Mouse (Mus musculus): ENCODE data around the gene Hif1an.
A peak's percentile ranks its signal among the peaks of the same experiment; 100 is the strongest.

Hif1an gene

DNA sequence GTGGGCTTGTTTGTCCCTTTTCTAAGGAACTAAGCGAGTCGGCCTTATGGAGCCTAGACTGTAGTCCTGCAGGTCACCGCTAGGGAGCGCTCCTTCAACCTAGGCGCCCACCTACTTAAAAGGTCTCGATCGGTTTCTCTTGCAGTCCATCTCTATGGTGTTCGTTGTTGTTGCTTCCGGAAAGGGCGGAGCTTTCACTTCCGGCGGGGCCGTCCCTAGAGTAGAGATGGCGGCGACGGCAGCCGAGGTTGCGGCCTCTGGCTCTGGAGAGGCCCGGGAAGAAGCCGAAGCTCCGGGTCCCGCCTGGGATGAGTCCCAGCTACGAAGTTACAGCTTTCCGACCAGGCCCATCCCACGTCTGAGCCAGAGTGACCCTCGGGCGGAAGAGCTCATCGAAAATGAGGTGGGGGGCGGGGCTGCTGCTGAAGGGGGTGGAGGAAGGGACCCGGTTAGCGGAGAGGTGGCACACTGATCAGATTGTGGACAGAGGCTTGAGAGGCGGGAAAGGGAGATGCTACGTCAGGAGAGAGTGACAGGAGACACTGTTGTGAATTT lies at the start of gene Hif1an:
Hif1an (plus strand) TSS at position 199 of the 555 bp plus-strand sequence.
- DNase-seq, result peak; percentile 97

DNA sequence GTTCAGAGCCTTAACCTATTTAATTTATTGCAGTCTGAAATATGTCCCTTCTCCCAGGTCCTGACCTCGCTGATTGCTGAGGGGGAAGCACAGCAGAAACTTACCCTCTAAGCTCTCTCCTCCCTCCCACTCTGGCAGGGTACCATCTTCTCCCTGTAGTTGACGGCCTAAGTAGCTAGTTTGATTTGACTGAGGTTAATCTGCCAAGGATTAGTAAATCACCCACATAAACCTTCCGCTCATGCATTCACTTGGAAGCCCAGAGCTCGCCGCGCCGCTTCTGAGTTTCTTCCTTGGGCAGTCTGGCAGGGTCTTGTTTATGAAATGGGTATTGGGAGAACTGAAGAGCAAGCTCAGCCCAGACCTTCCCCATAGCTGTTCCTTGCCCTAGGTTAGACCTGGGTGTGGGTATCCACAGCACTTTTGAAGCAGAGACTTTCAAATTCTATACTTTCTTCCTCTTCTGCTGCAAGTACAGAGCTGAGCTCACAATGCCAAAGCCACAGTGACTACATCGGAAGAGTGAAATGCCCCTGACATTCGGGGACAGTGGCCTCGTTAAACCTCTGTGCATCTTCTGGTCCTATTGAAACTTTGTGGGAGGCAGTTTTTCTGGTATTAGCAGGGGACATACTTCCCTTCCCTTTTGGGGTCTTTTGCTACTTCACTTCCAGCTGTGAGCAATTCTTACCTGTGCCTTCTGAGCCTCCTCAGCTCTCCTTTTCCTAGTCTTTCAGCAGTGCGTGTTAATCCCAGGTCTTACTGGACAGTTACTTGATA lies 49.4 kb upstream of the Hif1an start:
- no peak for DNase-seq

GRCm38 (mm10) chr19:44513921-44514482 lies 48.6 kb upstream of the Hif1an start:
- DNase-seq, result no peak

GRCm38 (mm10) chr19:44514521-44515451 lies 47.9 kb upstream of the Hif1an start:
- DNase-seq, result no peak

GRCm38 (mm10) chr19:44515769-44516168 lies 46.9 kb upstream of the Hif1an start:
- no peak for DNase-seq

- DNase-seq, result peak; percentile 26
Measured at GRCm38 (mm10) chr19:44517996-44518768, 44.5 kb upstream of the Hif1an start.

DNA sequence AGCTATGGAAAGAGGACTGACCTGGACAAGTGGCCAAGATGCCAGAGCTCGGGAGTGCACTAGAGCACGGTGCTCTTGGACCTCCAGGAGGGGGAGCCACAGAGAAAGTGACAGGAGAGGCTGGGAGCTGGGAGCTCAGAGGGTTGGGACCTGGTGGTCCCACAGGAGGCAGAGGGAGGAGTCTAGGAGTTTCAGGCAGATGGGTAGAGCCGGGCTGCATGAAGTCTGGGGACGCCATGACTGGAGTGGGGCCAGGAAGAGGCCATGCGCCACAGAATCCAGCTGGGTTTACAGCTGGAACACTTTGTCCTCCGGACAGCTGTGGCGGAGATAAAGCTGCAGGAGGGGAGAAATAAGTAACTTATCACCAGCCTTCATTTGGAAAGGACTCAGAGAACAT lies 43.5 kb upstream of the Hif1an start:
- DNase-seq, result peak; percentile 29

- no peak for DNase-seq
Measured at GRCm38 (mm10) chr19:44525551-44526205, 37.0 kb upstream of the Hif1an start.

DNA sequence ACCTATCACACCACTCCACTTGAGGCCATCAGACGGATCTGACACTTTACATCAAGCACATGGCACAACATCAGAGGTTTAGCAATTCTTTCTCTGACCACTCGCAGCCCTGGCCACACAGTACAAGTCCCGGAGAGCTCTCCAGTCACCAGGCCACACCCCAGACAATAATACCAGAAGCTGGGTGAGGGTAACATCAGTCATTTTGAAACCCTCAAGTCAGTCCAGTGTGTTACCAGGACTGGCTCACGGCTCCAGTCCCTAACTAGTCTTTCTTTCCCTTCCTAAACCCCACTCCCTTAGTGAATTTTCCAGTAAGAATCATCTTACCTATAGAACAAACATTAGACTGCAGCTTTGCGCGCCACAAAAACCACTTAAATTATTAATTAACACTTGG lies 32.6 kb upstream of the Hif1an start:
- DNase-seq, result no peak

DNA sequence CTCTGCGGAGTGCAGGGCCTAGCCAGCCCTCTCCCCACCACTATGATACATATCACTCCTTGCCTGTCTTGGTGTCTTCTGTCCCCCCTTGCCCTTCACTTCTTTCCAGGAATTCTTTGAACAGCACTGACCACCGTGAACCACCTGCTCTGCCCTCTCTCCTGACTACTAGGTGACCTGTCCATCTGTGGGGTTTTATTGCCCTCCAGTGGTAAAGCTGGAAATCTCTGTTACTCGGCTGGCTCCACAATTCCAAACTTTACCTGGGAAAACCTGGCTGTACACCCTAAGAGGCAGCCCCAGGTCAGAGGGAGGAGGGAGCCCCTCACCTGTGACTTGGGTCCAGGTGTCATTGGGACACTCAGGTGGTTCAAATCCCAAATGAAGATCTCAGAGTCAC lies 27.3 kb upstream of the Hif1an start:
- no peak for DNase-seq

GRCm38 (mm10) chr19:44537416-44537815 lies 25.2 kb upstream of the Hif1an start:
- DNase-seq, result no peak

GRCm38 (mm10) chr19:44542694-44543178 lies 19.9 kb upstream of the Hif1an start:
- DNase-seq, result no peak

GRCm38 (mm10) chr19:44544372-44544771 lies 18.3 kb upstream of the Hif1an start:
- no peak for DNase-seq

DNA sequence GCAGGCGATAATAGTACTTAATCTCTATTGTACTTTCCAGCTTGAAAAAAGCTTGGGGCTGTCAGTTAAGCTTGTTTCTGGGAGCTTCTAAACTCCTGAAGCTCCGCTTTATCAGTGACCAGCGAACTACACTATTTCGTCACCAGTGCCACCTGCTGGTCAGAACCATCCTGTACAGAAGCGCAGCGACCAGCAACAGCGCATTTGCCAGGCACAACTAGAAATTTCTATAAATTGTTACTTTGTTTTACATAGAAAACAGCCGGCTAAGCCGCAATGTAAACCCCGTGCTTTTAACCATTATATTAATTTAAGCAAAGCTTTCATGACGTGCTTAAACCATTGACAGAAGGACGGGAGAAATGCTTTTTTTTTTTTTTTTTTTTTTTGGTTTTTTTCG lies 17.9 kb upstream of the Hif1an start:
- peak; percentile 56 for DNase-seq

- peak; percentile 58 for DNase-seq
Measured at GRCm38 (mm10) chr19:44545321-44546041, 17.2 kb upstream of the Hif1an start, which contains the start of gene Sec31b. Gene Sec31b (minus strand): TSS chr19:44545864.

- no peak for DNase-seq
Measured at GRCm38 (mm10) chr19:44552731-44553130, 9.9 kb upstream of the Hif1an start, which contains the start of gene Gm20538. Gene Gm20538 (minus strand): TSS chr19:44552831.

GRCm38 (mm10) chr19:44553286-44553685 lies 9.4 kb upstream of the Hif1an start:
- DNase-seq, result peak; percentile 68

DNA sequence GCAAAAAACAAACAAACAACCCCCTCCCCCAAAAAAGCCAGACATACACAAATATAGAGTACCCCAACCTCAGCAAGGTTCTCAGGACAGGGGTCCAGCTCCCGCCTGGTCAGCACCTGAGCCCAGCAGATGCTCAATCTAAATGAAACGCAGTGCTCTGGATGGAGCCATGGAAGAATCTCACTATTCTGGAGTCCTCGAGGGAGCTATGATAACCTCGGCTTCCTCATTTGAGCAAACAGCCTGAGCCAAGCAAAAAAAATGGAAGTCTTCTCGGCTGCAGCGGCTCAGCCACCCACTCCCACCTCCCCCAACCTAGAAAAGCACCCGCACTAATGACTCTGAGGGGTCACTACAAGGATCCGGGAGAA lies 8.2 kb upstream of the Hif1an start:
- no peak for DNase-seq

DNA sequence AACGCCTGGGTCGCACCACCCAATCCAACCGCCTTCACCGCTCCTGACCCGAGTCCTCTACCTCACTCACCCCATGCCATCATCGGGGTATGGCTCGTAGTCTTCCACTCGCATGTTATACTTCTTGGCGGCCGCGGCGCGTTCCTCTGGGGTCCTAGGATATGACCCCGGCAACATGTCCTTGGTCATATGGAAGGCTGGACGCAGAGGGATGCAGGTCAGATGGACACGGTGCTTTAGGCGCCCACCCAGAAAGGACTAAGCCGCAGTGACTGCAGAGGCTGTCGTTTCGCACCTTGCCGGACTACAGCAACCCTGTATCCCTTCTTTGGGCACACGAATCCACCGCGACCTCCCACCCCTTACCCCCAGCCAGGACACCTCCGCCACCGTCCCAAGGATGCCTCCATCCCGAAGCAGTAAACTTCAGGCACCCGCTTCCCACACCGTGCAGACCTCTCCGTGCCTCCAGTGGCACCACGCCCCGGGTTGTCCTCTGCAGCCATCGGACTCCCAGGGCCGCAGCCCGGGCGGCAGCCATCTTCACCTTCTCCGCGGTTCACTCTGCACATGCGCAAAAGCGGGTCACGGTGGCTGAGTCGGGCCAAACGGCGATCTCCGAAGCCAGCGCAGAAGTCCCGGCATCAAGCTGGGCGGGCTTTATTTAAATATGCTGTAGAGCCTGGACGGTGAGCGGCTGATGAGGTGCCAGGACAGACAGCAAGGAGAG lies 7.6 kb upstream of the Hif1an start, which contains the start of gene Ndufb8:
Ndufb8 (minus strand) TSS at position 580 of the 730 bp plus-strand sequence.
- DNase-seq, result peak; percentile 93

DNA sequence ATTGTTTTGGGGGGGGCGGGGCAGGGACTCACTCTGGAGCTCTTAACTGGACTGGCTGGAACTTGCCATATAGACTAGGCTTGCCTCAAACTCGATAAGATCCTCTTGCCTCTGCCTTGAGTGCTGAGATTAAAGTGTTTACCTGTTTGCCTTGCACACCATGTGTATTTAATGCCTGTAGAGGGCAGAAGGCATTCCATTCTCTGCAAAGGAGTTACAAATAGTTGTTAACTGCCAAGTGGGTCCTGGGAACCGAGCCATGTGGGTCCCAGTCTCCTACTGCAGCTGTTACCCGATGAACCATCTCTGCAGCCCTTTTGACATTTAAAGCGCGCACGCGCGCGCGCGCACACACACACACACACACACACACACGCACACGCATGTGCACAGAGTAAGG lies 1.4 kb downstream of the Hif1an start:
- DNase-seq, result no peak

All from kidney, adult 11 months (tissue).